Mouse (Mus musculus): ENCODE results near the gene Xrcc5. TPM values are rescaled to one million over a fixed set of nuclear protein-coding genes. Genes with fewer than 3 reads are reported as not detected.

Gene Xrcc5
- polyA plus RNA-seq (2015; fragmentation: Nextera tagmentation; extraction: Ambion mirVana), result 28.7 and 29.1 TPM in 2 replicates

- Histone ChIP-seq H3K36me3 (peaks cover 9% of the 10 kb centered on the region; the same call in 1 of the 2 replicates), H3K4me1 (replicated peaks) (peaks cover 19% of the 10 kb centered on the region), H3K9me3 (no peaks in the 10 kb centered on the region), H3K27ac (peak within 1 kb of the TSS; percentile 90), H3K9ac (replicated peaks) (peak within 1 kb of the TSS; percentile 74), H3K4me2 (replicated peaks) (peak within 1 kb of the TSS; percentile 54), H3K27me3 (no peaks in the 10 kb centered on the region), H3K4me3 (replicated peaks) (peak within 1 kb of the TSS; percentile 57)
- WGBS, result under 1% methylated on average over 21 of the region's 21 CpGs
- peak; percentile 99 for ATAC-seq
Measured at GRCm38 (mm10) chr1:72307317-72307798, at the start of gene Xrcc5. Gene Xrcc5, plus strand, starts transcription at chr1:72307421.

GRCm38 (mm10) chr1:72263099-72263498 lies 44.1 kb upstream of the Xrcc5 start:
- no peak overlapping the region for H3K27ac ChIP-seq
- H3K4me3 ChIP-seq (replicated peaks), result no peak overlapping the region
- peaks cover 28% of the 10 kb centered on the region; the same call in 1 of the 2 replicates for H3K36me3 ChIP-seq
- 93% methylated on average over 3 of the region's 3 CpGs for WGBS
- H3K4me2 ChIP-seq (replicated peaks), result no peak overlapping the region
- H3K27me3 ChIP-seq, result no peaks in the 10 kb centered on the region
- H3K4me1 ChIP-seq (replicated peaks), result peaks cover 12% of the 10 kb centered on the region; the same call in 1 of the 2 replicates
- H3K9ac ChIP-seq (replicated peaks), result no peak overlapping the region
- no peak for ATAC-seq
- no peaks in the 10 kb centered on the region for H3K9me3 ChIP-seq

GRCm38 (mm10) chr1:72278085-72278484 lies 29.1 kb upstream of the Xrcc5 start:
- 0 out of 2 replicates have a peak, but pooled peaks cover 2% of the 10 kb centered on the region for H3K36me3 ChIP-seq
- 91% methylated on average over 3 of the region's 3 CpGs for WGBS

GRCm38 (mm10) chr1:72282604-72283003 lies 24.6 kb upstream of the Xrcc5 start:
- no peak overlapping the region for H3K9ac ChIP-seq (replicated peaks)
- H3K4me2 ChIP-seq (replicated peaks), result no peak overlapping the region
- no peak for ATAC-seq
- H3K27me3 ChIP-seq, result no peaks in the 10 kb centered on the region
- H3K4me1 ChIP-seq (replicated peaks), result peaks cover 29% of the 10 kb centered on the region
- no peaks in the 10 kb centered on the region for H3K9me3 ChIP-seq
- no peak overlapping the region for H3K27ac ChIP-seq
- H3K36me3 ChIP-seq, result no peaks in the 10 kb centered on the region
- H3K4me3 ChIP-seq (replicated peaks), result no peak overlapping the region
- WGBS, result 96% methylated on average over 1 of the region's 1 CpGs

More at GRCm38 (mm10) chr1:72278085-72278484, 29.1 kb upstream of the Xrcc5 start:
- H3K4me3 ChIP-seq (replicated peaks), result no peak overlapping the region
- H3K9ac ChIP-seq (replicated peaks), result no peak overlapping the region
- no peaks in the 10 kb centered on the region for H3K4me1 ChIP-seq (replicated peaks)
- H3K4me2 ChIP-seq (replicated peaks), result no peak overlapping the region
- H3K27me3 ChIP-seq, result no peaks in the 10 kb centered on the region
- no peak overlapping the region for H3K27ac ChIP-seq
- no peak for ATAC-seq
- H3K9me3 ChIP-seq, result no peaks in the 10 kb centered on the region

- peak within 1 kb of the TSS; percentile 84 for H3K4me2 ChIP-seq (replicated peaks)
- no peaks in the 10 kb centered on the region for H3K27me3 ChIP-seq
- under 1% methylated on average over 30 of the region's 30 CpGs for WGBS
- H3K9ac ChIP-seq (replicated peaks), result peak within 1 kb of the TSS; percentile 81
- peaks cover 5% of the 10 kb centered on the region; the same call in 1 of the 2 replicates for H3K36me3 ChIP-seq
- H3K9me3 ChIP-seq, result no peaks in the 10 kb centered on the region
- peak within 1 kb of the TSS; percentile 87 for H3K27ac ChIP-seq
- H3K4me3 ChIP-seq (replicated peaks), result peak within 1 kb of the TSS; percentile 54
- H3K4me1 ChIP-seq (replicated peaks), result peaks cover 34% of the 10 kb centered on the region
- ATAC-seq, result peak; percentile 96
Measured at GRCm38 (mm10) chr1:72283992-72284485, 23.2 kb upstream of the Xrcc5 start, which contains the start of the genes Pecr and Tmem169. Gene Pecr, minus strand, starts transcription at chr1:72284314. Gene Tmem169, plus strand, starts transcription at chr1:72284369.

GRCm38 (mm10) chr1:72284539-72284938 lies 22.7 kb upstream of the Xrcc5 start:
- peak; percentile 76 for ATAC-seq
- Histone ChIP-seq H3K36me3 (peaks cover 10% of the 10 kb centered on the region), H3K4me1 (replicated peaks) (peaks cover 34% of the 10 kb centered on the region), H3K27ac (peak overlapping the region; percentile 85), H3K4me2 (replicated peaks) (peak overlapping the region; percentile 84), H3K9ac (replicated peaks) (peak overlapping the region; percentile 81), H3K27me3 (no peaks in the 10 kb centered on the region), H3K4me3 (replicated peaks) (peak overlapping the region; percentile 54), H3K9me3 (no peaks in the 10 kb centered on the region)
- WGBS, result 2% methylated on average over 5 of the region's 5 CpGs

- Histone ChIP-seq H3K4me3 (replicated peaks) (no peak overlapping the region; the same call in 1 of the 2 replicates), H3K9me3 (no peaks in the 10 kb centered on the region), H3K36me3 (peaks cover 13% of the 10 kb centered on the region), H3K27me3 (no peaks in the 10 kb centered on the region), H3K4me2 (replicated peaks) (peak overlapping the region; percentile 84), H3K9ac (replicated peaks) (peak overlapping the region; percentile 45), H3K4me1 (replicated peaks) (peaks cover 34% of the 10 kb centered on the region), H3K27ac (peak overlapping the region; percentile 87)
- 4% methylated on average over 5 of the region's 5 CpGs for WGBS
- ATAC-seq, result peak; percentile 71
Measured at GRCm38 (mm10) chr1:72286904-72287303, 20.3 kb upstream of the Xrcc5 start.

GRCm38 (mm10) chr1:72287893-72288292 lies 19.3 kb upstream of the Xrcc5 start:
- peak overlapping the region; percentile 87; the same call in 1 of the 2 replicates for H3K27ac ChIP-seq
- H3K9me3 ChIP-seq, result no peaks in the 10 kb centered on the region
- no peaks in the 10 kb centered on the region for H3K27me3 ChIP-seq
- no peak overlapping the region for H3K4me3 ChIP-seq (replicated peaks)
- H3K4me2 ChIP-seq (replicated peaks), result peak overlapping the region; percentile 84; the same call in 1 of the 2 replicates
- peaks cover 34% of the 10 kb centered on the region for H3K4me1 ChIP-seq (replicated peaks)
- no peak for ATAC-seq
- 85% methylated on average over 4 of the region's 4 CpGs for WGBS
- no peak overlapping the region for H3K9ac ChIP-seq (replicated peaks)
- peaks cover 19% of the 10 kb centered on the region for H3K36me3 ChIP-seq

GRCm38 (mm10) chr1:72288527-72289150 lies 18.6 kb upstream of the Xrcc5 start:
- 88% methylated on average over 4 of the region's 4 CpGs for WGBS
- Histone ChIP-seq H3K4me2 (replicated peaks) (no peak overlapping the region), H3K27me3 (no peaks in the 10 kb centered on the region), H3K27ac (no peak overlapping the region), H3K36me3 (peaks cover 21% of the 10 kb centered on the region), H3K9ac (replicated peaks) (no peak overlapping the region), H3K9me3 (no peaks in the 10 kb centered on the region), H3K4me3 (replicated peaks) (no peak overlapping the region), H3K4me1 (replicated peaks) (peaks cover 34% of the 10 kb centered on the region)
- ATAC-seq, result no peak

GRCm38 (mm10) chr1:72290896-72291295 lies 16.3 kb upstream of the Xrcc5 start:
- ATAC-seq, result no peak
- Histone ChIP-seq H3K4me2 (replicated peaks) (no peak overlapping the region), H3K36me3 (peaks cover 30% of the 10 kb centered on the region), H3K27me3 (no peaks in the 10 kb centered on the region), H3K9ac (replicated peaks) (no peak overlapping the region), H3K27ac (no peak overlapping the region), H3K9me3 (no peaks in the 10 kb centered on the region), H3K4me3 (replicated peaks) (no peak overlapping the region), H3K4me1 (replicated peaks) (peaks cover 23% of the 10 kb centered on the region)
- 96% methylated on average over 4 of the region's 4 CpGs for WGBS

GRCm38 (mm10) chr1:72291421-72291820 lies 15.8 kb upstream of the Xrcc5 start:
- H3K9me3 ChIP-seq, result no peaks in the 10 kb centered on the region
- no peak overlapping the region for H3K27ac ChIP-seq
- H3K27me3 ChIP-seq, result no peaks in the 10 kb centered on the region
- H3K4me2 ChIP-seq (replicated peaks), result no peak overlapping the region
- 98% methylated on average over 4 of the region's 4 CpGs for WGBS
- peaks cover 30% of the 10 kb centered on the region for H3K36me3 ChIP-seq
- H3K4me1 ChIP-seq (replicated peaks), result peaks cover 17% of the 10 kb centered on the region
- no peak overlapping the region for H3K4me3 ChIP-seq (replicated peaks)
- no peak overlapping the region for H3K9ac ChIP-seq (replicated peaks)
- no peak for ATAC-seq

- no peaks in the 10 kb centered on the region for H3K9me3 ChIP-seq
- H3K4me3 ChIP-seq (replicated peaks), result no peak overlapping the region
- WGBS, result 87% methylated on average over 2 of the region's 2 CpGs
- peaks cover 30% of the 10 kb centered on the region for H3K36me3 ChIP-seq
- no peak overlapping the region for H3K27ac ChIP-seq
- H3K9ac ChIP-seq (replicated peaks), result no peak overlapping the region
- no peaks in the 10 kb centered on the region for H3K27me3 ChIP-seq
- no peak overlapping the region for H3K4me2 ChIP-seq (replicated peaks)
- ATAC-seq, result no peak
- H3K4me1 ChIP-seq (replicated peaks), result peaks cover 12% of the 10 kb centered on the region
Measured at GRCm38 (mm10) chr1:72291925-72292324, 15.3 kb upstream of the Xrcc5 start.

Data from midbrain, embryonic 13.5 days (tissue).